Mouse (Mus musculus) heart, embryonic 13.5 days (tissue): Measurements from ENCODE around the gene Nsd2. TPM values are rescaled to one million over a fixed set of nuclear protein-coding genes. Genes with fewer than 3 reads are reported as not detected.

Source experiments
- ATAC-seq: fragments of 200-750 bp; cut with Nextera tagmentation; 2 replicates; pipeline ENCODE4 v1.8.0; 2017; ENCODE audit warnings: moderate TSS enrichment; ENCODE audit not compliant: insufficient number of reproducible peaks, low FRiP score, low TSS enrichment; ENCODE audit errors: extremely low read depth
- H3K27ac ChIP-seq: fragments of 300-500 bp; sonication (generic); replicated peaks from 2 replicates; pipeline ENCODE4 v1.5.1; 2015; ENCODE audit warnings: moderate library complexity, mild to moderate bottlenecking, inconsistent platforms
- H3K27me3 ChIP-seq: fragments of 300-500 bp; sonication (generic); replicated peaks from 2 replicates; pipeline ENCODE4 v1.6.1; 2015; ENCODE audit warnings: mild to moderate bottlenecking, inconsistent platforms
- H3K36me3 ChIP-seq: fragments of 300-500 bp; sonication (generic); 2 replicates; pipeline ENCODE4 v1.6.1; 2015; ENCODE audit warnings: mild to moderate bottlenecking, inconsistent platforms
- H3K4me1 ChIP-seq: fragments of 300-500 bp; sonication (generic); 2 replicates; pipeline ENCODE4 v1.6.1; 2015; ENCODE audit warnings: inconsistent platforms
- H3K4me2 ChIP-seq: fragments of 300-500 bp; sonication (generic); 2 replicates; pipeline ENCODE4 v1.6.1; 2015; ENCODE audit warnings: inconsistent platforms, mild to moderate bottlenecking, moderate library complexity
- H3K4me3 ChIP-seq: fragments of 300-500 bp; sonication (generic); 2 replicates; pipeline ENCODE4 v1.5.1; 2015; ENCODE audit warnings: moderate library complexity, mild to moderate bottlenecking, inconsistent platforms
- H3K9ac ChIP-seq: fragments of 300-500 bp; sonication (generic); 2 replicates; pipeline ENCODE4 v1.6.1; 2015; ENCODE audit warnings: inconsistent platforms, mild to moderate bottlenecking, moderate library complexity
- H3K9me3 ChIP-seq: fragments of 300-500 bp; sonication (generic); 2 replicates; pipeline ENCODE4 v1.6.1; 2016; ENCODE audit warnings: inconsistent platforms
- WGBS: fragments of 180-500 bp; shearing (Covaris S2); methylation state at CpG from one replicate; pipeline ENCODE4 v1.1.7; 2015; ENCODE audit warnings: mixed read lengths; 5-methylcytosine and 5-hydroxymethylcytosine counted together
- polyA plus RNA-seq: library from polyadenylated mRNA; unstranded; fragments of >200 nt; fragmentation: Nextera tagmentation; extraction: Ambion mirVana; gene quantifications from 2 replicates; pipeline ENCODE4 v1.2.1, GENCODE M21; 2015

Gene Nsd2
- polyA plus RNA-seq, 1 experiment from 2014 or later: 30.3 TPM

DNA sequence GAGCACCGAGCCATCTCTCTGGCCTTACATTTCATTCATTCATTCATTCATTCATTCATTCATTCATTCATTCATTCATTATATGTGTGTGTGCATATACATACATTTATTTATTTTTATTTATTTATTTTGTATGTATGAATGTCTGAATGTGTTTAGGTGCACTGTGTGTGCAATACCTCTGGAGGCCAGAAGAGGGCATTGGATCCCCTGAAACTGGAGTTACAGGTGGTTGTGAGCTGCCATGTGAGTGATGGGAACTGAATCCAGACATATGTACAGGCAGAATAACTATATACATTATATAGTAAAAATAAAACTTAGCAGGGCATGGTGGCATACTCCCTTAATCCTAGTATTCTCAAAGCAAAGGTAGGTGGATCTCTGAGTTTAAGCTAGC lies 32.6 kb downstream of the Nsd2 start:
- H3K36me3 ChIP-seq: peaks cover 78% of the 10 kb centered on the region
- 100% methylated on average over 1 of the region's 1 CpGs for WGBS

DNA sequence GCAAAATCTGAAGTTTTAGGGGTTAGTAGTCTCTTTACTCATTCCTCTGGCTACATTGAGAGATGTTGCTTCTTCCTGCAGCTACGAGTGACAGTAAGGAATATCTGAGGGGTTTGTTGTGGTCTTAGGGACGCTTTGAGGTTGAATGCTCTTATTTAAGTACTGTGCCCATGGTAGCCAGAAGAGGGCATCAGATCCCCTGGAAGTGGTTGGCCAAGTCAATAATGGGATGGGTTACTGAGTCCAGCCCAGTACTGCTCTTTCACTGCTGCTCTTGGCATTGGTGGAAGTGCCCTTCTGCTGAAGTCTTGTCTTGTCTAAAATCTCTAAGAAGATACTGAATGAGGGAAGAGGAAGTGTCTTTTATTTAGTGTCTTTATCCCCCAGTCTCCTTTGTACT lies 33.5 kb downstream of the Nsd2 start:
- peaks cover 82% of the 10 kb centered on the region for H3K36me3 ChIP-seq
- ATAC-seq: no peak

More for the DNA sequence above, 32.6 kb downstream of the Nsd2 start:
- no peak for ATAC-seq
- Histone ChIP-seq H3K9ac (no peak overlapping the region), H3K4me1 (no peaks in the 10 kb centered on the region), H3K4me3 (no peak overlapping the region), H3K27ac (no peak overlapping the region), H3K4me2 (no peak overlapping the region), H3K9me3 (no peaks in the 10 kb centered on the region), H3K27me3 (no peaks in the 10 kb centered on the region)

DNA sequence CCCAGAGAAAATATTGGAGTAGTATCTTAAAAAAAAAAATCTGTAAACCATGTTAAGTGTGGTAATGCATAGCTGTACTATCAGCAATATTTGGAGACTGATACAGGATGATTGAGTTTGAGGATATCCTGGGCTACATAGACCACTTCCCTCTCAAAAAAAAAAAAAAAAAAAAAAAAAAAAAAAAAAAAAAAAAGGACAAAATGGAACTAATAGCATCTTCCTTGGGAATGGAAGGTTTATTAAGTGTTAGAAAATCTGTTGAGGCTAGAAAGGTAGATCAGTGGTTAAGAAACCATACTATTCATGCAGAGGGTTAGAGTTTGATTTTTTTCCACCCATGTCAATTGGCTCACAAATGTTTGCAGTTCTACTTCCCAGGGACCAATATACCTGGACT lies 37.2 kb downstream of the Nsd2 start:
- Histone ChIP-seq H3K4me3 (no peak overlapping the region), H3K9ac (no peak overlapping the region), H3K9me3 (peaks cover 5% of the 10 kb centered on the region), H3K4me2 (no peak overlapping the region), H3K27ac (no peak overlapping the region), H3K4me1 (no peaks in the 10 kb centered on the region), H3K27me3 (no peaks in the 10 kb centered on the region), H3K36me3 (peaks cover 92% of the 10 kb centered on the region)
- no peak for ATAC-seq

More for the DNA sequence above, 33.5 kb downstream of the Nsd2 start:
- H3K27ac ChIP-seq: no peak overlapping the region
- H3K4me3 ChIP-seq: no peak overlapping the region
- no peaks in the 10 kb centered on the region for H3K4me1 ChIP-seq
- H3K27me3 ChIP-seq: no peaks in the 10 kb centered on the region
- H3K9ac ChIP-seq: no peak overlapping the region
- H3K9me3 ChIP-seq: no peaks in the 10 kb centered on the region
- WGBS: 75% methylated on average over 2 of the region's 2 CpGs
- H3K4me2 ChIP-seq: no peak overlapping the region

DNA sequence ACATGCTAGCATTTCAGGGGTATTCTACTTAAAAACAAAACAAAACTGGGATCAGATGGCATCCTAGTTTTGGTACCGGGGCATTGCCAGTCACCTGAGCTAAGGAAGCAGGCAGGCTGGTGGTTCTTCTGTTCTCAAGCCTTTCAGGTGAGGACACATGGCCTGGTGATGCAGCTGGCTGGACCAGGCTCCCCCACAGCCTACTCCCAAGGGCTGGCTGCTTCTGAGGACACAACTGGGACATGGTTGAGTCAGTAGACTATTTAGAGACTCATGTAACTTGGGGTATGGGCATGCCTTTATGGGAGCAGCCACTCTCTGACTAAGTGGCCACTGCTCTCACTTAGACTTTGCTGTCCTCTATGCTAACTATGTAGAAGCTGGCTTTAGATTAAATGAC lies 54.9 kb downstream of the Nsd2 start:
- H3K9me3 ChIP-seq: no peaks in the 10 kb centered on the region
- H3K36me3 ChIP-seq: peaks cover 89% of the 10 kb centered on the region
- no peak overlapping the region for H3K4me2 ChIP-seq
- no peak overlapping the region for H3K9ac ChIP-seq
- no peak overlapping the region for H3K4me3 ChIP-seq
- H3K27me3 ChIP-seq: no peaks in the 10 kb centered on the region
- 95% methylated on average over 1 of the region's 1 CpGs for WGBS
- no peaks in the 10 kb centered on the region for H3K4me1 ChIP-seq
- ATAC-seq: no peak
- no peak overlapping the region for H3K27ac ChIP-seq

DNA sequence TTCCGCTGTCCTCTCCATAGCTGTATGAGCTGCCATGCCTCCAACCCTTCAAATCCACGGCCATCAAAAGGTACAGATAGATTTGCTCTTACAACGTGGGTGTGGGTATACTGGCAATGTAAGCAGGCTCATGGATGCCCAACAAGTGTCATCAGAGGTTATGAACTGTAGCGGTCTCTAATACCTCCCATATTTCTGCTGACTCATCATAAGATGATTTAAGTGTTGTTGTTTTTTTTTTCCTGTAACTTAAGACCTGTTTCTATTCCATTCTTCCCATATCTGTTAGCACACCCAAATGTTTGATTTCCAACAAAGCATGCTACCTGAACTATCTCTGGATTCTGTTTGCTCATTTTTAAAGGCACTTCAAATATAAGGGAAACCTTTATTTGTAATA lies 60.6 kb downstream of the Nsd2 start:
- H3K4me2 ChIP-seq: no peak overlapping the region
- H3K9me3 ChIP-seq: no peaks in the 10 kb centered on the region
- no peak for ATAC-seq
- H3K27ac ChIP-seq: no peak overlapping the region
- no peak overlapping the region for H3K9ac ChIP-seq
- no peak overlapping the region for H3K4me3 ChIP-seq
- H3K4me1 ChIP-seq: no peaks in the 10 kb centered on the region
- H3K36me3 ChIP-seq: peaks cover 97% of the 10 kb centered on the region
- no peaks in the 10 kb centered on the region for H3K27me3 ChIP-seq
- 93% methylated on average over 4 of the region's 4 CpGs for WGBS

DNA sequence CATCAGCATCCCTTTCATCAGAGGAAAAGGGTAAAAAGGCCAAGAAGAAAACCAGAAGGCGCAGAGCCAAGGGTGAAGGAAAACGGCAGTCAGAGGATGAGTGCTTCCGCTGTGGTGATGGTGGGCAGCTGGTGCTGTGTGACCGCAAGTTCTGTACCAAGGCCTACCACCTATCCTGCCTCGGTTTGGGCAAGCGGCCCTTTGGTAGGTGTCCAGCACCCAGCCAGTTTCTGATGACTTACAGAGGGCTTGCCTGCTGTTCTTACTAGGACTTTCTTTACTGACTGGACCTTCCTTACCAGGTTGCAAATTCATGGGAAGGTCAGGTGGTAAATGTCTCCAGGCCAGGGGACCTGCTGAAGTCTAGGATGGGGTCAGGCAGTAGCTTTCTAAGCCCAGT lies 72.9 kb downstream of the Nsd2 start:
- WGBS: 91% methylated on average over 6 of the region's 6 CpGs
- no peaks in the 10 kb centered on the region for H3K9me3 ChIP-seq
- ATAC-seq: no peak

DNA sequence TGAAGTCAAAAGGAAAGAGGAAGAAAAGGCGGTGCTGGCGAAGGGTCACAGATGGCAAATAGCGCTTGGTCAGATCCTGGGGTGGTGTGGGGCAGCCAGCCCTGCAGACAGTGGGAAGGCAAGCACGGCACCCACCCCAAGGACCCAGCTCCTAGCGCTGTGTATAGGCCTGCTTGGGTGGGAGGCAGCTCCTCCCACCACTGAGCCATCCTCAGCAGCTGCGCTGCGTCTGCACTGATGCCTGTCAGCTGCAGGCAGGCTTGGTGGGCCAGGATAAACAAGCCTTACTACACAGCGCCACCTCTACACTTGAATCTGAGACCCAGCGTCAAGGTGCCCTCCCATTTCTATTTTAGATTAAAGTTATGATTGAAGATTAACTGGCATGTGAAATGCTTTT lies 74.6 kb downstream of the Nsd2 start:
- H3K4me3 ChIP-seq: no peak overlapping the region
- peaks cover 100% of the 10 kb centered on the region for H3K36me3 ChIP-seq

More for the DNA sequence above, 72.9 kb downstream of the Nsd2 start:
- H3K9ac ChIP-seq: no peak overlapping the region
- peaks cover 100% of the 10 kb centered on the region for H3K36me3 ChIP-seq
- H3K4me1 ChIP-seq: no peaks in the 10 kb centered on the region
- H3K4me3 ChIP-seq: no peak overlapping the region
- H3K27ac ChIP-seq: no peak overlapping the region
- no peak overlapping the region for H3K4me2 ChIP-seq
- no peaks in the 10 kb centered on the region for H3K27me3 ChIP-seq

DNA sequence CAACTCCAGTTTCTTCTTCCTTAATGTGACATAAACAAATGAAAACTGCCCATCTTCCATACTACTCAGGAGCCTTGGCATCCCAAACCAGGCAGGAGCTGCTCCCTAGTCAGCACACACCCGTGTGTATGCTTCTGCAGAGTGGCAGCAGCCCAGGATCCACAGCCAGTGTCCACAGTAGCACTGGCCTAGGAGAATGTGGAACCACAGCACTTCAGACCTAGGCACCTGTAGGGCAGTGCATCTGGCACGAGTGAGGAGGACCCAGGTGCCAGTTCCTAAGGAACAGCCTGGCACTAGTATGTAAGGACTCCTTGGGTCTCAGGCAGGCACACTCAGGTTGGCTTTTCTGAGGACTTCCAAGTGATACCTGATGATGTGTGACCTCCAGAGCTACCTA lies 76.6 kb downstream of the Nsd2 start:
- H3K4me3 ChIP-seq: no peak overlapping the region
- no peaks in the 10 kb centered on the region for H3K27me3 ChIP-seq
- no peak overlapping the region for H3K9ac ChIP-seq
- ATAC-seq: no peak
- H3K4me1 ChIP-seq: no peaks in the 10 kb centered on the region
- peaks cover 100% of the 10 kb centered on the region for H3K36me3 ChIP-seq
- 89% methylated on average over 2 of the region's 2 CpGs for WGBS
- H3K4me2 ChIP-seq: no peak overlapping the region
- H3K27ac ChIP-seq: no peak overlapping the region
- no peaks in the 10 kb centered on the region for H3K9me3 ChIP-seq

More for the DNA sequence above, 74.6 kb downstream of the Nsd2 start:
- 84% methylated on average over 9 of the region's 9 CpGs for whole genome bisulfite sequencing
- no peaks in the 10 kb centered on the region for H3K9me3 ChIP-seq
- no peak overlapping the region for H3K27ac ChIP-seq
- no peaks in the 10 kb centered on the region for H3K27me3 ChIP-seq
- no peaks in the 10 kb centered on the region for H3K4me1 ChIP-seq
- no peak overlapping the region for H3K9ac ChIP-seq
- no peak overlapping the region for H3K4me2 ChIP-seq
- no peak for ATAC-seq

DNA sequence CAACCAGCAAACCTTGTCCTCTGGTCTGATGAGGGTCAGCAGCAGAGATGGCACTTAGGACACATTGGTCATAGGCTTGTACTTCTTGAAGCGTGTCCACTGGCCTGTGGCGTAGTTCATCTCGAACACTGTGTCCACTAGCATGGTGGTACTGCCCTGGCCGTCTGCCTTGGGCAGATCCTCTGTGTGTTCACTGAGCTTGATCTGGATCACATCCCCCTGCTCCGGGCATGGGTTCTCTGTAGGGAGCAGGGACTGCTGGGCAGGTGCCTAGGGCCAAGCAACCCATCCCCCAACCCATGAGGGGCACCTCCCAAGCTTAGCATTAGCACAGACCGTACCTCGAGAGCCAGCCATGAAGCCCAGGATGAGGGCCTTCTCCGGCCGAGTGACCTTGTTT lies 78.1 kb downstream of the Nsd2 start:
- no peak for ATAC-seq
- Histone ChIP-seq H3K4me2 (no peak overlapping the region), H3K9ac (no peak overlapping the region), H3K27ac (no peak overlapping the region), H3K36me3 (peaks cover 98% of the 10 kb centered on the region), H3K27me3 (no peaks in the 10 kb centered on the region), H3K4me1 (no peaks in the 10 kb centered on the region), H3K4me3 (no peak overlapping the region), H3K9me3 (no peaks in the 10 kb centered on the region)
- 88% methylated on average over 9 of the region's 9 CpGs for WGBS

DNA sequence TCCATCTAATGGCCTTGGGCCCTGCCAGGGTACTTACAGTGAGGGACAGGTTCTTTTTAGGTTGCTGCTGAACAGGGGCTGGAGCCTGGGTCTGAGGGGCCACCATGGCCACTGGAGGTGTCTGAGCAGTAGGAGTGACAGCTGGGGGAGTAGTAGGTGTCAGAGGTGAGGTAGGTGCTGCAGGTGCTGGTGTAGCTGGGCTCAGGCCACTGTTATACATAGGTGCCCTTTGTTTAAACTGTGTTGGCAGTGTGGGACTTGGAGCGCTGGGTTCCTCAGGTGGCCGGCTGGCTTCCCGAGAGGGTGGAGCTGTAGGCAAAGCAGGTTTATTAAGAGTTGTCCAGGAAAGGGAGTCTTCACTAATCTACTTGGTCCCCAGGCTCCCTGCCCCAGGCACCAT lies 78.7 kb downstream of the Nsd2 start:
- Histone ChIP-seq H3K27me3 (no peaks in the 10 kb centered on the region), H3K4me1 (no peaks in the 10 kb centered on the region), H3K4me2 (no peak overlapping the region), H3K27ac (no peak overlapping the region), H3K4me3 (no peak overlapping the region), H3K36me3 (peaks cover 95% of the 10 kb centered on the region), H3K9me3 (no peaks in the 10 kb centered on the region), H3K9ac (no peak overlapping the region)
- WGBS: 90% methylated on average over 3 of the region's 3 CpGs
- no peak for ATAC-seq

DNA sequence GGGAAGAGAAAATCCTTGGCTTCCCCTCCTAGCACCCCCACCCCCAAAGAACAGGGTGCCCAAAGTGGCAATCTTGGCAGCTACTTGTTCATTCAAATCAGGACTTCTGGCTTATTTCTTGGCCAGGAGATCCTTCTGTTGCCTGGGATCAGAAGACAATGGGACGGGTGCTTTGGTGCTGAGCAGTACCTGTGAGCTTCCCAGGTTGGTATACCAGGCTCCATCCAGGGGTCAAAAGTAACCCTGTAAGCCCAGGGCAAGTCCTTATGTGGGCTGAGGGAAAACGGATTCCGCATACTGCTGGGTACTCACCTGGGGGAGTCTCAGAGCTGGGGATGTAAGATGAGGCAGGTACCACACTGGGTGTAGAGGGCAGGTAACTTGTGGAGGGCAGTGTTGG lies 79.6 kb downstream of the Nsd2 start:
- WGBS: 90% methylated on average over 3 of the region's 3 CpGs
- H3K27me3 ChIP-seq: no peaks in the 10 kb centered on the region
- no peaks in the 10 kb centered on the region for H3K9me3 ChIP-seq
- no peak for ATAC-seq
- peaks cover 86% of the 10 kb centered on the region for H3K36me3 ChIP-seq
- no peak overlapping the region for H3K4me2 ChIP-seq
- H3K4me3 ChIP-seq: no peak overlapping the region
- H3K4me1 ChIP-seq: no peaks in the 10 kb centered on the region
- H3K27ac ChIP-seq: no peak overlapping the region
- H3K9ac ChIP-seq: no peak overlapping the region

DNA sequence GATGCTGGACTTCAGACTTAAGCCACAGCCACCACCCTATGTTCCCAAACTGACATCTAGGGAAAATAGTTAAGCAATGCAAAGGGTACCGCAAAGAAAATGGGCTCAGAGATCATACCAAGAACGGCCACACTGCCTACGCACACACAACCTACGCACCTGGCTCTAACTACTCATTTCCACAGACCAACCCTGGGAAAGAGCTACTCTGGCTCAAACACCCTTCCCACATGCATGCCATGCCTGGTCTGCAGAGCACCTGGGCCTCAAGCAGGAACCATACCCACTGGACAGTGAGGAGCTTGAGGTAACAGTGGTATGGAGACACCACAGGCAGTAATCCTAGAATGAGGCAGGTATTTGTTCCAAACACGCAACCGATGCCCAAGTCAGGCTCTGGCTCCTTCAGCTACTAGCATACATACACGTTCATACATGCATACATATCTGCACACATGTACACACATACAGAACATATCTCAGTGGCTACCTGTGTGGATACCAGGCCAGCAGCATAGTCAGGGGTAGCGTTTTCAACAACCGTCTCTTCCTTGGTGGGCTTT lies 80.3 kb downstream of the Nsd2 start:
- WGBS: 96% methylated on average over 9 of the region's 9 CpGs
- Histone ChIP-seq H3K4me2 (no peak overlapping the region), H3K9ac (no peak overlapping the region), H3K4me3 (no peak overlapping the region), H3K27ac (no peak overlapping the region), H3K36me3 (peaks cover 80% of the 10 kb centered on the region), H3K4me1 (no peaks in the 10 kb centered on the region), H3K9me3 (no peaks in the 10 kb centered on the region), H3K27me3 (no peaks in the 10 kb centered on the region)
- no peak for ATAC-seq
